Mouse (Mus musculus): Measurements from ENCODE around the gene Spc25. TPM values are rescaled to one million over a fixed set of nuclear protein-coding genes. Genes with fewer than 3 reads are reported as not detected.

Gene Spc25
- total and polyA plus RNA-seq, 3 experiments: 25.8 to 31.3 TPM; not detected in 1

DNA sequence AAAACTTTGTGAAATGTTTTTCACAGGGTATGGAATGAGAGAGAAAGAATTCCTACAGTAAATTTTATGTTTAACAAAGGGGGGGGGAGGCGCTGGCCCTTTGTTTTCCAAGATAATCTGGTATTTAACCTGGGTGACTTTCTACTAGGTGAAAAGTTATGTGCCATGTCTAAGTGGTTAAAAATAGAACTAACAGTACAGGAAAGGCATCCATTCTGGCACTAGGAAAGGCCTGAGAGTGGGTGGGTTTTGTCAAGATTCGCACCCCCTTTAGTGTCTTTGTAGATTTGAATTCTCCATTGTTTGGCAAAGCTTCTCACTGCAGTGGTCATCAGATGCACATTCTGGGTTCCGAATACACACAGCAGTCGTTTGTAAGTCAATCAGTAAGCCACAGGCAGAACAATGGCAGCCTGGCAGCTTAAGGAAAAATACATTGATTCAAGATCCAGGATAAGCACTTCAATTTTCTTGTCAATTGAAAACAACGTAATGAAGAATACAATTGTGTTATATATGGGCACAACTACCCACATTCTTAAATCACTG is 15.9 kb upstream of the Spc25 start:
- Histone ChIP-seq H3K79me2 (ENCODE audit: control insufficient read depth, insufficient read depth, low read length, poor library complexity) (no peaks in the 10 kb centered on the region), H3K9ac (ENCODE audit: control insufficient read depth, low read depth, low read length, poor library complexity, severe bottlenecking) (no peak overlapping the region), H3K27me3 (ENCODE audit: control insufficient read depth in 1 of 2, insufficient read depth in 2 of 2, low read length in 2 of 2) (no peaks in the 10 kb centered on the region), H3K4me1 (ENCODE audit: control insufficient read depth in 1 of 2, insufficient read depth in 2 of 2, low read length in 2 of 2) (no peaks in the 10 kb centered on the region), H3K36me3 (ENCODE audit: control insufficient read depth in 1 of 2, insufficient read depth in 2 of 2, low read length in 2 of 2) (no peaks in the 10 kb centered on the region), H3K4me3 (ENCODE audit: control insufficient read depth in 1 of 2, insufficient read depth in 1 of 2, low read depth in 2 of 2, low read length in 2 of 2) (no peak overlapping the region), H3K27ac (ENCODE audit: control insufficient read depth, low read depth, low read length) (no peak overlapping the region), H3K9me3 (replicated peaks; ENCODE audit: insufficient read depth, low read length) (no peaks in the 10 kb centered on the region)
- TF ChIP-seq MYC (IDR thresholded peaks at IDR 0.05; ENCODE audit: low read depth, low read length): no peak
- no peak for TF ChIP-seq MEF2A (IDR thresholded peaks at IDR 0.05; ENCODE audit: extremely low read depth, insufficient replicate concordance, low read depth, low read length, poor library complexity, severe bottlenecking)
- no peak for TF ChIP-seq RCOR1 (IDR thresholded peaks at IDR 0.05; ENCODE audit: low read depth, low read length)
- no peak for TF ChIP-seq SMC3 (IDR thresholded peaks at IDR 0.05; ENCODE audit: low read depth, low read length)
- no peak for TF ChIP-seq GABPA (IDR thresholded peaks at IDR 0.05; ENCODE audit: low read depth, low read length)
- no peak for TF ChIP-seq HCFC1 (IDR thresholded peaks at IDR 0.05; ENCODE audit: low read depth, low read length)
- no peak for TF ChIP-seq USF2 (IDR thresholded peaks at IDR 0.05; ENCODE audit: borderline replicate concordance in 1 of 2, insufficient read depth in 1 of 2, low read depth in 1 of 2, low read length in 2 of 2)
- no peak for TF ChIP-seq ZNF384 (IDR thresholded peaks at IDR 0.05; ENCODE audit: low read depth, low read length)
- TF ChIP-seq GATA1 (IDR thresholded peaks at IDR 0.05; ENCODE audit: low read depth, low read length): no peak
- TF ChIP-seq CHD2 (IDR thresholded peaks at IDR 0.05; ENCODE audit: low read length): no peak
- TF ChIP-seq ZMIZ1 (IDR thresholded peaks at IDR 0.05; ENCODE audit: low read depth, low read length): no peak
- TF ChIP-seq POLR2A (IDR thresholded peaks at IDR 0.05; ENCODE audit: control insufficient read depth in 1 of 2, insufficient read depth in 1 of 2, low read depth in 1 of 2, low read length in 2 of 2, poor library complexity in 1 of 2): no peak
- TF ChIP-seq NRF1 (IDR thresholded peaks at IDR 0.05; ENCODE audit: insufficient read depth, low read depth, low read length, poor library complexity, severe bottlenecking): no peak
- no peak for TF ChIP-seq POLR2AphosphoS5 (IDR thresholded peaks at IDR 0.05; ENCODE audit: borderline replicate concordance, low read depth, low read length)
- TF ChIP-seq SIN3A (IDR thresholded peaks at IDR 0.05; ENCODE audit: low read length): no peak
- DNase-seq (ENCODE audit: low read depth, low spot score): no peak

DNA sequence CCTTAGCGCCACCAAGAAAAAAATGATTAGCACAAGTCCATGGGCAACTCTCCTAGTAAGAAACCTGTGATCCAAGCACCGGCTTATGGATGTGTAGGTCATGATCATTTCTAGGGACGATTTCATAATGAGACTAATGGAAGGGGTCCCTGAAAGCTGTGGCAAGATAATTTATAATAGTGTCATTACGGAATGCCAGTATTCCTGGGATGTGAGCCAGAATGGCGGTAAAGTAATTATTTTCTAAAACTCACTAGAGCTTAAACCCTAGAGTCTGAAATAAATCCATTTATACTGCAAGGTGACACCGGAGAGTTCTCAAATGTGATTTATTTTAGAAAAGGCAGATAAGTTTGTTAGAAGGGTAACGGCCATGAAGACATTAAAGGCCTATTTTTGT is 9.2 kb upstream of the Spc25 start:
- H3K79me2 ChIP-seq (ENCODE audit: control insufficient read depth, insufficient read depth, low read length, poor library complexity): no peaks in the 10 kb centered on the region
- no peak for DNase-seq (ENCODE audit: low read depth, low spot score)
- TF ChIP-seq MXI1 (IDR thresholded peaks at IDR 0.05; ENCODE audit: low read depth, low read length) (no peak), MYC (IDR thresholded peaks at IDR 0.05; ENCODE audit: low read depth, low read length) (no peak), ZC3H11A (IDR thresholded peaks at IDR 0.05; ENCODE audit: low read depth, low read length) (no peak), MAX (IDR thresholded peaks at IDR 0.05; ENCODE audit: low read length) (no peak), SIN3A (IDR thresholded peaks at IDR 0.05; ENCODE audit: low read length) (no peak), USF1 (IDR thresholded peaks at IDR 0.05; ENCODE audit: low read depth, low read length) (no peak), NELFE (IDR thresholded peaks at IDR 0.05; ENCODE audit: low read depth, low read length) (no peak)
- no peaks in the 10 kb centered on the region for H3K36me3 ChIP-seq (ENCODE audit: control insufficient read depth in 1 of 2, insufficient read depth in 2 of 2, low read length in 2 of 2)
- H3K4me3 ChIP-seq (ENCODE audit: control insufficient read depth in 1 of 2, insufficient read depth in 1 of 2, low read depth in 2 of 2, low read length in 2 of 2): no peak overlapping the region
- no peak overlapping the region for H3K9ac ChIP-seq (ENCODE audit: control insufficient read depth, low read depth, low read length, poor library complexity, severe bottlenecking)
- no peaks in the 10 kb centered on the region; a peak in 1 of 4 replicates for H3K27me3 ChIP-seq (ENCODE audit: control insufficient read depth in 1 of 2, insufficient read depth in 2 of 2, low read length in 2 of 2)
- H3K27ac ChIP-seq (ENCODE audit: control insufficient read depth, low read depth, low read length): no peak overlapping the region
- H3K9me3 ChIP-seq (replicated peaks; ENCODE audit: insufficient read depth, low read length): no peaks in the 10 kb centered on the region
- H3K4me1 ChIP-seq (ENCODE audit: control insufficient read depth in 1 of 2, insufficient read depth in 2 of 2, low read length in 2 of 2): no peaks in the 10 kb centered on the region

All from MEL (cell line).